ENCODE assay signal across 8 mouse cellular contexts in the genomic region with DNA sequence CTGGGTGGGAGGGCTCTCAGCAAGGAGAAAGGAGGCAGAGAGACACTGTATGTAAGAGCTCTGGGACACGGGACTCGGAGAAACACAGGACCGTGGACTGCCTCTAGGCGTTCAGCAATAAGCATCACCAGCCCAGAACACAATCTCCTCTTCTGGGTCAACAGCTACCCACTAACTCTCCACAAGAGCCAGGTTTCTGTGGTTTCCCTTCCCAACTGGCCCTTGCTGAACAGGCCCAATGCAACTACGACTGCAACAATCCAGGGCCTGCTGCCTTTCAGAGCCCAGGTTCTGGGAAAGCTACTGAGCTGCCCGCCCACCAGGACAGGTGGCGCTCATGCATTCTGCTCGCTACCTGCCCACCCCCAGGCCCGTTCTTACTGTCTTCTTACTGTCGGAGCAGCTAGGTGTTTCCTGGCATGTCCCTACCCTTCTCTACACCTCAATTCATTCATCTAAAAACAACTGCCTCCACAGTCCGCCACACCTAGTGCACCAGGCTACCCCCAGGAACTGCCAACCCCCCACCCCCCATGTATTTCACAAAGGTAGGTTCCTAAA. TPM values are rescaled to one million over a fixed set of nuclear protein-coding genes. Genes with fewer than 3 reads are reported as not detected.
DNase-seq lines count a peak whose midpoint lies in the region; ATAC-seq and TF ChIP-seq lines count a peak whose summit lies in the region.

No protein-coding gene starts in this region.

- H3K36me3 ChIP-seq in heart, adult 2 months (ENCODE audit: control insufficient read depth, insufficient read depth, low read length): no peaks in the 10 kb centered on the region
- H3K36me3 ChIP-seq in embryonic facial prominence, embryonic 15.5 days: no peaks in the 10 kb centered on the region
- no peaks in the 10 kb centered on the region for H3K36me3 ChIP-seq in limb, embryonic 13.5 days
- H3K36me3 ChIP-seq in stomach, postnatal 0 days (ENCODE audit: control insufficient read depth, insufficient read depth, low read length): no peaks in the 10 kb centered on the region

- WGBS in heart, adult 2 months: 84% methylated on average over 11 of the region's 11 CpGs
- WGBS in embryonic facial prominence, embryonic 15.5 days: 72% methylated on average over 11 of the region's 11 CpGs
- WGBS in limb, embryonic 13.5 days: 68% methylated on average over 11 of the region's 11 CpGs
- WGBS in stomach, postnatal 0 days: 80% methylated on average over 11 of the region's 11 CpGs

- H3K27ac ChIP-seq in heart, adult 2 months: peak overlapping the region; percentile 98
- peak overlapping the region; percentile 66 for H3K27ac ChIP-seq in embryonic facial prominence, embryonic 15.5 days (replicated peaks)
- no peak overlapping the region for H3K27ac ChIP-seq in limb, embryonic 13.5 days
- peak overlapping the region; percentile 19; the same call in 1 of the 2 replicates for H3K27ac ChIP-seq in stomach, postnatal 0 days (replicated peaks)

- H3K4me1 ChIP-seq in heart, adult 2 months (ENCODE audit: control insufficient read depth, insufficient read depth, low read length): peaks cover 6% of the 10 kb centered on the region
- peaks cover 20% of the 10 kb centered on the region for H3K4me1 ChIP-seq in embryonic facial prominence, embryonic 15.5 days
- H3K4me1 ChIP-seq in limb, embryonic 13.5 days: peaks cover 11% of the 10 kb centered on the region
- H3K4me1 ChIP-seq in stomach, postnatal 0 days (replicated peaks; ENCODE audit: control insufficient read depth, insufficient read depth): peaks cover 5% of the 10 kb centered on the region

- H3K9me3 ChIP-seq in embryonic facial prominence, embryonic 15.5 days (replicated peaks): no peaks in the 10 kb centered on the region
- H3K9me3 ChIP-seq in limb, embryonic 13.5 days: no peaks in the 10 kb centered on the region
- H3K9me3 ChIP-seq in stomach, postnatal 0 days (ENCODE audit: control insufficient read depth, low read length): no peaks in the 10 kb centered on the region

- TF ChIP-seq POLR2A in heart, adult 2 months (IDR thresholded peaks at IDR 0.05; ENCODE audit: insufficient read depth, low read depth, low read length): no peak

- H3K9ac ChIP-seq in heart, adult 2 months (ENCODE audit: low read depth, low read length): peak overlapping the region; percentile 26
- peak overlapping the region; percentile 37; the same call in 1 of the 2 replicates for H3K9ac ChIP-seq in embryonic facial prominence, embryonic 15.5 days
- peak overlapping the region; percentile 74; the same call in 1 of the 2 replicates for H3K9ac ChIP-seq in limb, embryonic 13.5 days
- H3K9ac ChIP-seq in stomach, postnatal 0 days (ENCODE audit: low read length): peak overlapping the region; percentile 80

- no peak for TF ChIP-seq EP300 in heart, adult 2 months (IDR thresholded peaks at IDR 0.05; ENCODE audit: insufficient read depth, low read depth, low read length)
- no peak for TF ChIP-seq EP300 in stomach, postnatal 0 days (optimal IDR thresholded peaks at IDR 0.05)

- no peaks in the 10 kb centered on the region for H3K27me3 ChIP-seq in heart, adult 2 months (ENCODE audit: control insufficient read depth, insufficient read depth, low read length)
- H3K27me3 ChIP-seq in embryonic facial prominence, embryonic 15.5 days: 0 out of 2 replicates have a peak, but pooled peaks cover 9% of the 10 kb centered on the region
- H3K27me3 ChIP-seq in limb, embryonic 13.5 days: peaks cover 29% of the 10 kb centered on the region
- no peaks in the 10 kb centered on the region for H3K27me3 ChIP-seq in stomach, postnatal 0 days (ENCODE audit: control insufficient read depth, insufficient read depth, low read length)

- no peak for ATAC-seq in embryonic facial prominence, embryonic 15.5 days (ENCODE audit: insufficient number of reproducible peaks, low FRiP score, low TSS enrichment, low read depth)
- no peak for ATAC-seq in limb, embryonic 13.5 days (ENCODE audit: low FRiP score, low read depth)
- ATAC-seq in stomach, postnatal 0 days (ENCODE audit: low FRiP score, low TSS enrichment): no peak

- H3K79me2 ChIP-seq in heart, adult 2 months (replicated peaks; ENCODE audit: control insufficient read depth, insufficient read depth, low read length): no peaks in the 10 kb centered on the region

- TF ChIP-seq CTCF in heart, adult 2 months (IDR thresholded peaks at IDR 0.05): no peak
- no peak for TF ChIP-seq CTCF in stomach, postnatal 0 days (IDR thresholded peaks at IDR 0.05; ENCODE audit: low read depth)

- no peak overlapping the region; the same call in 1 of the 2 replicates for H3K4me3 ChIP-seq in heart, adult 2 months
- peak overlapping the region; percentile 56 for H3K4me3 ChIP-seq in embryonic facial prominence, embryonic 15.5 days (replicated peaks)
- peak overlapping the region; percentile 60 for H3K4me3 ChIP-seq in limb, embryonic 13.5 days
- peak overlapping the region; percentile 49 for H3K4me3 ChIP-seq in stomach, postnatal 0 days (ENCODE audit: low read depth, low read length)

- DNase-seq in heart, adult 2 months: no peak
- DNase-seq in heart, postnatal 14 days: no peak
- peak; percentile 50 for DNase-seq in CD4-positive helper T cell, adult 2 months (ENCODE audit: low read depth, low spot score)
- DNase-seq in stomach, postnatal 0 days (ENCODE audit: low spot score): no peak
- DNase-seq in layer of hippocampus, postnatal 25 days (ENCODE audit: extremely low spot score in 1 of 2, low spot score in 1 of 2): no peak
- DNase-seq in right cerebral cortex, postnatal 4 days: no peak

- intact Hi-C loops in heart, adult 2 months (cut with DNase I): no loop called here
- intact Hi-C loops in heart, postnatal 14 days (cut with DNase I): no loop called here

- peak overlapping the region; percentile 86 for H3K4me2 ChIP-seq in embryonic facial prominence, embryonic 15.5 days (replicated peaks)
- peak overlapping the region; percentile 79 for H3K4me2 ChIP-seq in limb, embryonic 13.5 days (replicated peaks)
- H3K4me2 ChIP-seq in stomach, postnatal 0 days (replicated peaks; ENCODE audit: low read depth): peak overlapping the region; percentile 67

RNA-seq across cellular contexts. Expression of a gene that starts 35.5 kb away (rescaled TPM):
- total RNA-seq in heart, adult 2 months (2021): 1 to 10 TPM; 6.8 to 7.1 TPM
- 13.9 and 16.3 TPM in 2 replicates for polyA plus RNA-seq in heart, adult 2 months (2012; rRNA removed)
- total RNA-seq in heart, postnatal 14 days (2021): 10 to 100 TPM; 13.0 to 14.4 TPM
- 16.7 and 19.2 TPM in 2 replicates for polyA plus RNA-seq in embryonic facial prominence, embryonic 15.5 days (2015; fragmentation: Nextera tagmentation; extraction: Ambion mirVana)
- 13.5 and 14.1 TPM in 2 replicates for polyA plus RNA-seq in limb, embryonic 13.5 days (2015; fragmentation: Nextera tagmentation; extraction: Ambion mirVana)
- polyA plus RNA-seq in stomach, postnatal 0 days (2015; fragmentation: Nextera tagmentation; extraction: Ambion mirVana): 18.2 and 18.5 TPM in 2 replicates
- total RNA-seq in layer of hippocampus, postnatal 25 days (2021): 1 to 10 TPM; 3.7 to 5.0 TPM

RNA-seq across cellular contexts. Expression of a gene that starts 44.0 kb away (rescaled TPM):
- total RNA-seq in heart, adult 2 months (2021): 10 to 100 TPM; 18.9 to 21.7 TPM
- 21.4 and 31.6 TPM in 2 replicates for polyA plus RNA-seq in heart, adult 2 months (2012; rRNA removed)
- total RNA-seq in heart, postnatal 14 days (2021): 1 to 10 TPM; 3.6 to 7.8 TPM
- 3.1 and 4.6 TPM in 2 replicates for polyA plus RNA-seq in embryonic facial prominence, embryonic 15.5 days (2015; fragmentation: Nextera tagmentation; extraction: Ambion mirVana)
- polyA plus RNA-seq in limb, embryonic 13.5 days (2015; fragmentation: Nextera tagmentation; extraction: Ambion mirVana): 1.8 and 2.2 TPM in 2 replicates
- polyA plus RNA-seq in stomach, postnatal 0 days (2015; fragmentation: Nextera tagmentation; extraction: Ambion mirVana): 4.8 and 5.5 TPM in 2 replicates
- total RNA-seq in layer of hippocampus, postnatal 25 days (2021): 10 to 100 TPM; 32.1 to 35.7 TPM

Comparison
In these comparisons a context has a peak if more than half of its experiments do, and no peak if none do; other contexts are left out.
1. H3K9ac ChIP-seq: peak in every context shown above with its lines; median percentile 80 in stomach, postnatal 0 days; 74 in limb, embryonic 13.5 days; 37 in embryonic facial prominence, embryonic 15.5 days; 26 in heart, adult 2 months.